Mouse (Mus musculus): ENCODE measurements around the gene Abcb8.

DNA sequence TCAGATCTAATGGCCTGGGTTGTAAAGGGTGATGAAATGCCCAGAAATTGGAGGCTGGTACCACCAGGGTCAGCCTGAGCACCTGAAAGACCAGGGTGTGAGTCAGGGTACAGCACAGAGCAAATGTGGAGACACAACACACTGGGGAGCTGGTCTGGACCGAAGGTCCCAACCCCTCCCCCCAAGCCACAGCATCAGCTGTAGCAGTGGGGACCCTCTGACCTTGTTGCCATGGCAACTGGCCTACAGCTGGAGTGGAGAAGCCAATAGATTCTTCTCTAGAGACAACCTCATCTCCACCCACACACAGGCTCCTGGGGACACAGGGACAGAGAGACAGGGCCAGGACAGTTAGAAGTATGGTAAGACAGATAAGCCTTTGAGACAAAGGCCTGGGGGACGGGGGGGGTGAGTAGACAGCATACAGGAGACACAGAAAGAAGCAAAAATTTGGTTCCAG, 49.5 kb upstream of the Abcb8 start:
- no peak for TF ChIP-seq CTCF (IDR thresholded peaks at IDR 0.05; ENCODE audit: insufficient read depth, low read depth, low read length)
- TF ChIP-seq POLR2A (IDR thresholded peaks at IDR 0.05; ENCODE audit: insufficient read depth, low read depth, low read length), result no peak

Measured in olfactory bulb, adult 2 months (tissue).